Comparison of ENCODE assay signal across 8 mouse cellular contexts in genomic region chr3:148989818-148990530, GRCm38 (mm10). TPM values are rescaled to one million over a fixed set of nuclear protein-coding genes. Genes with fewer than 3 reads are reported as not detected.
DNase-seq lines count a peak whose midpoint lies in the region.

No protein-coding gene starts in this region.

- peak; percentile 44 to 74 for DNase-seq in left cerebral cortex, adult 18-20 months (ENCODE audit: low spot score in 2 of 2)
- no peak for DNase-seq in left cerebral cortex, adult 11 months (ENCODE audit: low spot score)
- peak; percentile 69 for DNase-seq in embryo, embryonic 11.5 days (ENCODE audit: low read depth, low spot score)
- peak; percentile 67 to 78 for DNase-seq in heart, adult 18-20 months
- DNase-seq in kidney, adult 11 months = peak; percentile 43
- peak; percentile 61 for DNase-seq in liver
- DNase-seq in naive thymus-derived CD4-positive, alpha-beta T cell, adult 2 months (ENCODE audit: low read depth) = peak; percentile 13
- peak; percentile 66 for DNase-seq in thymus, postnatal 0 days (ENCODE audit: low spot score)

RNA-seq across cellular contexts. Expression of gene Adgrl2, which starts 0.4 kb away (rescaled TPM):
- 100 to 1,000 TPM; 103 to 109 TPM for total RNA-seq in left cerebral cortex, adult 18-20 months (2021)
- 10 to 100 TPM; 45.9 to 50.0 TPM for total RNA-seq in heart, adult 18-20 months (2021)
- polyA plus RNA-seq in thymus, postnatal 0 days (2015; fragmentation: Nextera tagmentation; extraction: Ambion mirVana) = 8.3 and 8.6 TPM in 2 replicates
